Comparison of ENCODE assay signal across 22 mouse cellular contexts in genomic region chr10:81313581-81313980, GRCm38 (mm10). TPM values are rescaled to one million over a fixed set of nuclear protein-coding genes. Genes with fewer than 3 reads are reported as not detected.
"Had no signal": no experiment of that assay in that cellular context is flagged by ENCODE, and none has a peak within 500 bp of the region (broad histone marks: within the 10 kb centered on the region; RNA-seq: fewer than 3 reads in every experiment).

No protein-coding gene starts in this region.

- H3K4me3 ChIP-seq: limb, embryonic 12.5 days; limb, embryonic 15.5 days; megakaryocyte, embryonic 14.5 days; neural tube, embryonic 12.5 days; neural tube, embryonic 15.5 days had no signal

- H3K9me3 ChIP-seq: limb, embryonic 12.5 days; limb, embryonic 15.5 days; megakaryocyte, embryonic 14.5 days; neural tube, embryonic 12.5 days; neural tube, embryonic 15.5 days had no signal

- H3K9ac ChIP-seq: limb, embryonic 12.5 days; limb, embryonic 15.5 days; liver, embryonic 14.5 days; liver, postnatal 0 days; lung, embryonic 14.5 days; neural tube, embryonic 12.5 days; neural tube, embryonic 15.5 days had no signal

- ATAC-seq: liver, postnatal 0 days had no signal

- DNase-seq: kidney, postnatal 14 days; kidney, postnatal 4 days; left cerebral cortex, postnatal 4 days; liver, postnatal 0 days; lung, embryonic 14.5 days; lung, postnatal 10 days; lung, postnatal 36 days; midbrain, embryonic 14.5 days; right cerebral cortex, adult 18-20 months; right cerebral cortex, postnatal 14 days; right cerebral cortex, postnatal 4 days; thymus, postnatal 36 days had no signal

- H3K27me3 ChIP-seq: limb, embryonic 15.5 days; megakaryocyte, embryonic 14.5 days; neural tube, embryonic 12.5 days; neural tube, embryonic 15.5 days had no signal

- H3K27ac ChIP-seq: limb, embryonic 12.5 days; limb, embryonic 15.5 days; liver, embryonic 14.5 days; neural tube, embryonic 12.5 days; neural tube, embryonic 15.5 days; stomach, postnatal 0 days had no signal

- H3K4me2 ChIP-seq: limb, embryonic 12.5 days; limb, embryonic 15.5 days; liver, embryonic 11.5 days; lung, embryonic 14.5 days; midbrain, embryonic 11.5 days; neural tube, embryonic 12.5 days; neural tube, embryonic 15.5 days had no signal

RNA-seq across cellular contexts. Expression of gene Gipc3, which starts 29.5 kb away (rescaled TPM):
- polyA plus RNA-seq: liver, embryonic 11.5 days; midbrain, embryonic 14.5 days; neural tube, embryonic 12.5 days; neural tube, embryonic 15.5 days; stomach, embryonic 14.5 days had no signal
